ENCODE assay signal across 13 mouse cellular contexts in genomic region chr2:115895256-115895655, GRCm38 (mm10).
DNase-seq lines count a peak whose midpoint lies in the region; ATAC-seq and TF ChIP-seq lines count a peak whose summit lies in the region.
"Had no signal": no experiment of that assay in that cellular context is flagged by ENCODE, and none has a peak within 500 bp of the region (broad histone marks: within the 10 kb centered on the region; RNA-seq: fewer than 3 reads in every experiment).

No protein-coding gene starts in this region.

- H3K27me3 ChIP-seq in heart, embryonic 16.5 days (ENCODE audit: control insufficient read depth, insufficient read depth, low read length), result no peaks in the 10 kb centered on the region
- no peaks in the 10 kb centered on the region for H3K27me3 ChIP-seq in stomach, embryonic 14.5 days (ENCODE audit: control insufficient read depth, insufficient read depth, low read length)
- no peaks in the 10 kb centered on the region for H3K27me3 ChIP-seq in stomach, postnatal 0 days (ENCODE audit: control insufficient read depth, insufficient read depth, low read length)
- no peaks in the 10 kb centered on the region for H3K27me3 ChIP-seq in hindbrain, postnatal 0 days (ENCODE audit: insufficient read depth, low read length)
- no peaks in the 10 kb centered on the region for H3K27me3 ChIP-seq in thymus, adult 2 months (ENCODE audit: control insufficient read depth, insufficient read depth, low read length)
- no peaks in the 10 kb centered on the region for H3K27me3 ChIP-seq in heart, embryonic 11.5 days (ENCODE audit: control insufficient read depth, insufficient read depth, low read length)
- H3K27me3 ChIP-seq: liver, embryonic 15.5 days; Patski had no signal

- ATAC-seq in heart, embryonic 16.5 days (replicated peaks; ENCODE audit: extremely low read depth, insufficient read depth, low FRiP score), result no peak
- ATAC-seq in stomach, embryonic 14.5 days (ENCODE audit: insufficient number of reproducible peaks, insufficient read depth, low FRiP score, low read depth), result no peak
- no peak for ATAC-seq in stomach, postnatal 0 days (ENCODE audit: low FRiP score, low TSS enrichment)
- peak; percentile 38; the same call in 1 of the 2 replicates for ATAC-seq in hindbrain, postnatal 0 days
- ATAC-seq in heart, embryonic 11.5 days (replicated peaks; ENCODE audit: insufficient number of reproducible peaks, low FRiP score, low TSS enrichment), result no peak
- ATAC-seq: CD4-positive, CD25-positive, alpha-beta regulatory T cell, adult 4 months; Patski had no signal

- no peak for DNase-seq in heart, adult 18-20 months
- no peak for DNase-seq in stomach, postnatal 0 days (ENCODE audit: low spot score)
- no peak for DNase-seq in hindbrain, postnatal 0 days (ENCODE audit: low spot score)
- no peak for DNase-seq in thymus, adult 2 months
- no peak for DNase-seq in left cerebral cortex, postnatal 14 days (ENCODE audit: low spot score in 2 of 2)
- DNase-seq: kidney, adult 9 months had no signal

- no peak for TF ChIP-seq EP300 in stomach, postnatal 0 days (optimal IDR thresholded peaks at IDR 0.05)

- TF ChIP-seq POLR2A in thymus, adult 2 months (IDR thresholded peaks at IDR 0.05; ENCODE audit: control insufficient read depth, extremely low read depth, insufficient read depth, low read length, poor library complexity), result no peak

- WGBS in heart, embryonic 16.5 days, result 27% methylated on average over 2 of the region's 2 CpGs
- 34% methylated on average over 2 of the region's 2 CpGs for WGBS in stomach, embryonic 14.5 days
- 29% methylated on average over 2 of the region's 2 CpGs for WGBS in stomach, postnatal 0 days
- WGBS in hindbrain, postnatal 0 days, result 22% methylated on average over 2 of the region's 2 CpGs
- WGBS in thymus, adult 2 months, result 83% methylated on average over 2 of the region's 2 CpGs
- 69% methylated on average over 2 of the region's 2 CpGs for WGBS in heart, embryonic 11.5 days (ENCODE audit: insufficient replicate concordance)

- H3K9ac ChIP-seq in heart, embryonic 16.5 days (ENCODE audit: low read length), result no peak overlapping the region
- no peak overlapping the region for H3K9ac ChIP-seq in stomach, embryonic 14.5 days (replicated peaks; ENCODE audit: low read depth, low read length)
- no peak overlapping the region for H3K9ac ChIP-seq in stomach, postnatal 0 days (ENCODE audit: low read length)
- H3K9ac ChIP-seq in hindbrain, postnatal 0 days (replicated peaks; ENCODE audit: low read length), result no peak overlapping the region
- no peak overlapping the region for H3K9ac ChIP-seq in heart, embryonic 11.5 days (ENCODE audit: low read depth, low read length)
- H3K9ac ChIP-seq: liver, embryonic 15.5 days had no signal

- no peak overlapping the region for H3K4me3 ChIP-seq in heart, embryonic 16.5 days (ENCODE audit: low read length)
- H3K4me3 ChIP-seq in stomach, embryonic 14.5 days (ENCODE audit: low read depth, low read length), result no peak overlapping the region
- no peak overlapping the region for H3K4me3 ChIP-seq in stomach, postnatal 0 days (ENCODE audit: low read depth, low read length)
- H3K4me3 ChIP-seq in hindbrain, postnatal 0 days (ENCODE audit: low read length), result no peak overlapping the region
- H3K4me3 ChIP-seq in thymus, adult 2 months (ENCODE audit: control insufficient read depth, insufficient read depth, low read length), result no peak overlapping the region
- no peak overlapping the region for H3K4me3 ChIP-seq in heart, embryonic 11.5 days (ENCODE audit: low read depth, low read length)
- H3K4me3 ChIP-seq: left cerebral cortex, adult 2 months; liver, embryonic 15.5 days had no signal

- peaks cover 51% of the 10 kb centered on the region for H3K4me1 ChIP-seq in heart, embryonic 16.5 days (ENCODE audit: control insufficient read depth, insufficient read depth, low read length)
- peaks cover 11% of the 10 kb centered on the region; the same call in 1 of the 2 replicates for H3K4me1 ChIP-seq in stomach, embryonic 14.5 days (ENCODE audit: control insufficient read depth, insufficient read depth, low read length)
- H3K4me1 ChIP-seq in stomach, postnatal 0 days (replicated peaks; ENCODE audit: control insufficient read depth, insufficient read depth), result no peaks in the 10 kb centered on the region
- H3K4me1 ChIP-seq in hindbrain, postnatal 0 days (ENCODE audit: insufficient read depth, low read length), result peaks cover 15% of the 10 kb centered on the region; the same call in 1 of the 2 replicates
- H3K4me1 ChIP-seq in thymus, adult 2 months (replicated peaks; ENCODE audit: control insufficient read depth, insufficient read depth, low read length), result no peaks in the 10 kb centered on the region
- H3K4me1 ChIP-seq in heart, embryonic 11.5 days (ENCODE audit: control insufficient read depth, insufficient read depth, low read length), result peaks cover 21% of the 10 kb centered on the region
- H3K4me1 ChIP-seq: liver, embryonic 15.5 days had no signal

- H3K9me3 ChIP-seq in heart, embryonic 16.5 days (replicated peaks; ENCODE audit: control insufficient read depth, low read length), result no peaks in the 10 kb centered on the region
- H3K9me3 ChIP-seq in stomach, embryonic 14.5 days (ENCODE audit: control insufficient read depth, low read depth, low read length), result no peaks in the 10 kb centered on the region
- no peaks in the 10 kb centered on the region for H3K9me3 ChIP-seq in stomach, postnatal 0 days (ENCODE audit: control insufficient read depth, low read length)
- H3K9me3 ChIP-seq in hindbrain, postnatal 0 days (ENCODE audit: low read length), result no peaks in the 10 kb centered on the region
- H3K9me3 ChIP-seq in heart, embryonic 11.5 days (replicated peaks; ENCODE audit: control insufficient read depth, low read length), result no peaks in the 10 kb centered on the region
- H3K9me3 ChIP-seq: liver, embryonic 15.5 days had no signal

- H3K36me3 ChIP-seq in heart, embryonic 16.5 days (ENCODE audit: control insufficient read depth, insufficient read depth), result no peaks in the 10 kb centered on the region
- peaks cover 4% of the 10 kb centered on the region; the same call in 1 of the 2 replicates for H3K36me3 ChIP-seq in stomach, embryonic 14.5 days (ENCODE audit: control insufficient read depth, insufficient read depth, low read length)
- H3K36me3 ChIP-seq in stomach, postnatal 0 days (ENCODE audit: control insufficient read depth, insufficient read depth, low read length), result no peaks in the 10 kb centered on the region
- no peaks in the 10 kb centered on the region for H3K36me3 ChIP-seq in hindbrain, postnatal 0 days (ENCODE audit: insufficient read depth, low read length)
- no peaks in the 10 kb centered on the region for H3K36me3 ChIP-seq in thymus, adult 2 months (ENCODE audit: control insufficient read depth, insufficient read depth, low read length)
- no peaks in the 10 kb centered on the region for H3K36me3 ChIP-seq in heart, embryonic 11.5 days (ENCODE audit: control insufficient read depth, insufficient read depth, low read length)
- H3K36me3 ChIP-seq: liver, embryonic 15.5 days had no signal

- H3K27ac ChIP-seq in heart, embryonic 16.5 days (ENCODE audit: low read length), result peak overlapping the region; percentile 61
- H3K27ac ChIP-seq in stomach, embryonic 14.5 days (ENCODE audit: low read length), result 0 out of 2 replicates have a peak overlapping the region, but pooled peaks have one; percentile 33
- no peak overlapping the region for H3K27ac ChIP-seq in stomach, postnatal 0 days (replicated peaks)
- no peak overlapping the region for H3K27ac ChIP-seq in hindbrain, postnatal 0 days
- H3K27ac ChIP-seq in thymus, adult 2 months (ENCODE audit: control insufficient read depth, insufficient read depth, low read length), result no peak overlapping the region
- H3K27ac ChIP-seq in heart, embryonic 11.5 days (ENCODE audit: low read depth, low read length), result no peak overlapping the region; the same call in 1 of the 2 replicates
- H3K27ac ChIP-seq: left cerebral cortex, adult 2 months; liver, embryonic 15.5 days had no signal

- no peak overlapping the region; the same call in 1 of the 2 replicates for H3K4me2 ChIP-seq in heart, embryonic 16.5 days (ENCODE audit: low read depth, low read length)
- no peak overlapping the region for H3K4me2 ChIP-seq in stomach, embryonic 14.5 days (replicated peaks; ENCODE audit: low read depth, low read length)
- H3K4me2 ChIP-seq in stomach, postnatal 0 days (replicated peaks; ENCODE audit: low read depth), result no peak overlapping the region
- peak overlapping the region; percentile 30; the same call in 1 of the 2 replicates for H3K4me2 ChIP-seq in hindbrain, postnatal 0 days (ENCODE audit: low read depth, low read length)
- no peak overlapping the region for H3K4me2 ChIP-seq in heart, embryonic 11.5 days
- H3K4me2 ChIP-seq: liver, embryonic 15.5 days had no signal

- no peak for TF ChIP-seq CTCF in stomach, postnatal 0 days (IDR thresholded peaks at IDR 0.05; ENCODE audit: low read depth)
- TF ChIP-seq CTCF in hindbrain, postnatal 0 days (IDR thresholded peaks at IDR 0.05; ENCODE audit: low read depth), result no peak
- no peak for TF ChIP-seq CTCF in thymus, adult 2 months (IDR thresholded peaks at IDR 0.05; ENCODE audit: borderline replicate concordance, control insufficient read depth, extremely low read depth, insufficient read depth, low read length, poor library complexity)

- intact Hi-C loops in left cerebral cortex, postnatal 14 days (cut with DNase I), result no loop called here

Comparison
In these comparisons a context has a peak if more than half of its experiments do, and no peak if none do; other contexts are left out.
1. H3K27ac ChIP-seq: peak in heart, embryonic 16.5 days (single experiment) and stomach, embryonic 14.5 days (single experiment); none in stomach, postnatal 0 days (single experiment), hindbrain, postnatal 0 days (single experiment), thymus, adult 2 months (single experiment) and heart, embryonic 11.5 days (single experiment).